Mouse (Mus musculus) liver, adult 2 months (tissue): Measurements from ENCODE around the gene Vegfc.

Experiments used
- CTCF ChIP-seq: fragments of 200-500 bp; IDR thresholded peaks from 2 replicates; pipeline ENCODE4 v1.5.1; 2011; ENCODE audit warnings: low read depth, low read length, control low read depth
- POLR2A ChIP-seq: fragments of 200-500 bp; IDR thresholded peaks from 2 replicates; pipeline ENCODE4 v1.6.1; 2011; ENCODE audit warnings: low read length, control low read depth; ENCODE audit not compliant: insufficient read depth; ENCODE audit errors: extremely low read depth

GRCm38 (mm10) chr8:54100058-54100457 lies 22.7 kb downstream of the Vegfc start:
- TF ChIP-seq CTCF (no peak), POLR2A (no peak)
